Mouse (Mus musculus) 3T3-L1 (cell line): ENCODE data around the gene Hoxb5.

Experiments used
- DNase-seq: peaks from one replicate; pipeline ENCODE4 v3.0.0-alpha.2; 2015; ENCODE audit warnings: low read depth, low spot score

The Hoxb5 gene

GRCm38 (mm10) chr11:96319071-96319902, 16.2 kb downstream of the Hoxb5 start:
- peak; percentile 52 for DNase-seq

GRCm38 (mm10) chr11:96319910-96320309, 16.8 kb downstream of the Hoxb5 start:
- DNase-seq: peak; percentile 56

DNA sequence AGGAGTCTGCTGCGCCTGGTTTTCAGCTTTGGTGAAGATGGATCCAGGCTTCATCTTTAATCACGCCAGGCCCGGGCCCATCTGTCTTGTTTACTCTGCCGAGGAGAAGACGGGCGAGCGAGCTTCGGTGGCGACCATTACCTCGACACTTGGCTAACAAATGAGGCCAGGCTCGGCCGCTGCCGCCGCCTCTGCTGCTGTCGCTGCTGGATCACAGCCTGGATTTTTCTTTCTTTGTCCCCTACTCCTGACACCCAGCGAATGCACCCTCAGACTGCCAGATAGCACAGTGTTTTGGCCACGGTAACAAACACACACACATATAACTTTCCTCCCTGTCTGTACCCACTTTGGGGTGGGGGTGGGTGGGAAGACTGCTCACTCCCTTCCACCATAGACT, 17.6 kb downstream of the Hoxb5 start:
- no peak for DNase-seq

DNA sequence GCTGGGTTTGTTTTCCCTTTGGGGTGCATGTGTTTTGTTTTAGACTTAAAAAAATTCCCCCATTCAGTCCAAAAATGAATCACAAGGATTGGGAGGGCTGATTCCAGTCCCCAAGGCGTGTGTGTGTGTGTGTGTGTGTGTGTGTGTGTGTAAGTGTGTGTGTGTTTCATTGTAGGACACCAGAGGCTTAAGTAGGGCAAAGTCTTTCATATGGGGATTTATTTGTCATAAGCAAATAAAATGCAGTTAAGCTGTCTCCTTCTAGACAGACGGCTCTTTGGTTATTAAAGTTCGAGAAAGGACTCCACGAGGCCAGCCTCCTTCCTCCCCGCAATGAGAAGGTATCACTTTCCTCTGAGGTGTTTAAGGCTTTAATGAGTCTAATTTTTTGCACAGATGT, 18.7 kb downstream of the Hoxb5 start:
- no peak for DNase-seq

DNA sequence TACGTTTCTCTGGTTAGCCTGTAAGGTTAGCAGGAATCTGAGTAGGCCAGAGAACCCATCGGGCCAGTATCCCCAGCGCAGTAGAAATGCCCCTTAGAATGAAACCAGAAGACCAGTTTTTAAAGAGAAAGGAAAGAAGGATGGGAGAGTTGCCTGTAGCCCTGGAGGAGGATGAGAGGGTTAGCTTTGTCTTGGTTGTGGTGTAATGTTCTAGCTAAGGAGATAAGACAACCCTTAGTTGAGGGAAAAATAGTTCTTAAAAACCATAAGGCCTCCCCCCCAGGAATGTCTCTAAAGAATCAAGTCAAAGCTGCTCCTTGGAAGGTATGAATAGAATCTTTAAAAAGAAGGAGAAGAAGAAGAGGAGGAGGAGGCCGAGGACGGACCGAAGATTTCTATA, 19.6 kb downstream of the Hoxb5 start:
- no peak for DNase-seq

- no peak for DNase-seq
These were observed 20.0 kb downstream of the Hoxb5 start, which contains the start of gene Hoxb3 for GRCm38 (mm10) chr11:96323154-96323553. Gene Hoxb3 (plus strand): TSS chr11:96323326.

DNA sequence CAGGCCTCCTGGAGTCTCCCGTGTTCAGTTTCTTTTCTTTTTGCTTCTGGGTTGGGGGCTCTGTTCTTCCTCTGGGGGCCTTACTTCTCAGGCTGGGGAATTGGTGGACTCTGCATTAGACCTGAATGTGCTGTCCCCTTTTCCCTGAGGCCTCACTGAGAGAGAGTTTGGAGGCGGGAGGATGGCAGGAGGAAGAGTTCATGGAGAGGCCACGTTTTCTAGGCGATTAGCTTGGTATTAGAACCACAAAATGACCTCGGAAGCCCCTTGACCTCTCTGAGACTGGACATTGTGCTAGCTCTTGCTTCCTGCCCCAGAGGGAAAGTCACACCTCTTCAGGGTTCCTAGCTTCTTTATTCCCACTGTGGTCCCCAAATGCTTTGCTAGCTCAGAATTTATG, 21.0 kb downstream of the Hoxb5 start:
- no peak for DNase-seq

GRCm38 (mm10) chr11:96324965-96325364, 21.8 kb downstream of the Hoxb5 start:
- DNase-seq: no peak

DNA sequence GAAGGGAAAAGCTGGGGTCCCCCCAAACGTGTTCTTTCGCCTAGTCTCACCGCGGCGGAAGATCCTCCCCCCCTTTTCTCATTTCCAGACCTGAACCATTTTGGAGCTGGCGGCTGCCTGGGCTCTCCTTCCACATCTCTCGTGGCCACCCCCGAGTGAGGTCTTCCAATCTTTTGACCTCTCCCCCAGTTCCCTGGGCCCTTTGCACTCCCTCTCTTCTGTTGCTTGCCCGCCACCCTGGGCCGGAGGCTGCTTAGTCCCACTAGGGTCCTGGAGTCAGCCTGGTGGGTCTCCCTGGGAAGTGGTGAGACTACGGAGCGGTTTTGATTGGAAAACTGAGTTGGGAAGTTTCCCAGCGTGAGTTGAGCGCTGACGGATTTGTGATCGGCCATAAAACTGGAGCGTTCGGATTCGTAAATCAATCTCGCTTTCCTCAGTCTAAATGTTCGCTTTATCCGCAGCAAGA, 22.6 kb downstream of the Hoxb5 start:
- DNase-seq: no peak

- no peak for DNase-seq
These were observed 23.6 kb downstream of the Hoxb5 start for GRCm38 (mm10) chr11:96326705-96327104.

DNA sequence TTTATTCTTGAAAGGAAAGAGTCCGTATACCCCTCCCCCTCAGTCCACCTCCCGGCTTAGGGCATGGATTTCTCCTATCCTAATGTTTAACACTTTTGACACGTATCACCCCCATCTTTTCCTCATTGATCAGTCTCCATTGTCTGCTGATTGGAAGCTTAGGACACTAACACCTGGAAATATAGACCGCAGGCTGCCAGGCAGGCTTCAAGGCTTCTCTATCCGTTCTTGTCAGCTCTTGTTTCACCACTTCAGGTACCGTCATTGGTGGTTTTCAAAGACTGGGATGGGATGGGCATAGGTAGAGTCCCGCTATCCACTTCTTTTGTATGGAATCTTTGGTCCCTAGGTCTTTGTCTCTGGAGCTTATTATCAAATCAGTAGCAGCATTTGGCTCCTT, 24.0 kb downstream of the Hoxb5 start:
- DNase-seq: no peak

- DNase-seq: no peak
These were observed 24.6 kb downstream of the Hoxb5 start for GRCm38 (mm10) chr11:96327750-96328149.

GRCm38 (mm10) chr11:96328605-96329004, 25.5 kb downstream of the Hoxb5 start:
- no peak for DNase-seq

- DNase-seq: peak; percentile 39
These were observed 29.0 kb downstream of the Hoxb5 start for GRCm38 (mm10) chr11:96332105-96332504.

DNA sequence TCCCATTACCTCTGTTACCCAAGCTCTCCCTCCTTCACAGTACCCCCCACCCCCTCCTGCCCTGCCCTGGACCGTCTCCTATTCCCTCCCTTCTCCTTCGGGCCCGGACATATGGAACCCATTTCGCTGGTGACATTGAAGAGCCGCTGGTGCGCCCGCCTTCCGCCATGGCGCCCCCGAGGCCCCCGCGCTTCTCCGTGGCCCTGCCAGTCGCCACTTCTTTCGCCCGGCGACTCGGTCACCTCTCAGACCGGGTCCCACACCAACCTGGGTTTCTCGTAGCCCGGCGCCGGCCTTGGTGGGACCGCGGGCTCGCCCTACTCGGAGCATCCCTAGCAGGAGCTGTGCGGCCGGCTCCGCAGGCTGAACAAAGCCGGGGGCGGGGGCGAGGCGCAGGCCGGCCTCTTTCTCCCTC, 29.5 kb downstream of the Hoxb5 start:
- DNase-seq: no peak

DNA sequence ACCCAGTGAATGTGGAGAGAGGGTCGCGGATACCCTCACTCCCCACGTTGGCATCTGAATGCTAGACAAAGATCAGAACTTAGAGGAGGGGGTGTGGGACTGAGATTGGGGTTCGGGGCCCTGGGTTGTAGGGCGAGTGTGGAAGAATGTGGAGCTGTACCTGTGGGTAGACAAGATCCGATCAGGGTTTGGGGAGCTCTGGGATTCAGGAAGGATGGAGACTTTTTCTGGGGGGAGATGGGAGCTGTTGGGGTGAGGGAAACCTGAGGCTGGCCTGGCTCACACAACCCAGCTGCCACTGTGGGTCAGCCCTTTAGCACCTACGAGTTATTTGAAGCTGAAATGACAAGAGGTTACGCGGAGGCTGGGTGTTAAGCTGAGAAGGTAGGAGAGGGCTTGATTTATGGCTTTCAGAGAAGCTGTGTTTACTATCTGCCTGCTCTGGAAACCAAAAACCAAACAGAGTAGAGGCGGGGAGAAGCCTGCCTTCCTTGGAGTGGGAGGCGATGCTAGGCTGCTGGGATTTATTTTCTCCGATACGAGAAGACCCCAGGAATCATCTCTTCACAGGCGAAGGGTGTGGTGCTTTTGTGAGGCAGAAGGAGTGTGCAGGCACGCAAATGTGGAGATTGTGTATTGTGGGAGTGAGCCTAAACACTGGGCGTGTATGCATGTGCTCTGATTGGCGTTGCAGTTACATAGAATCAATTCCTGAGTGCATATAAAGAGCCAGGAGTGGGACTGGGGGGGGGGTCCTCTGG, 30.3 kb downstream of the Hoxb5 start:
- DNase-seq: no peak

DNA sequence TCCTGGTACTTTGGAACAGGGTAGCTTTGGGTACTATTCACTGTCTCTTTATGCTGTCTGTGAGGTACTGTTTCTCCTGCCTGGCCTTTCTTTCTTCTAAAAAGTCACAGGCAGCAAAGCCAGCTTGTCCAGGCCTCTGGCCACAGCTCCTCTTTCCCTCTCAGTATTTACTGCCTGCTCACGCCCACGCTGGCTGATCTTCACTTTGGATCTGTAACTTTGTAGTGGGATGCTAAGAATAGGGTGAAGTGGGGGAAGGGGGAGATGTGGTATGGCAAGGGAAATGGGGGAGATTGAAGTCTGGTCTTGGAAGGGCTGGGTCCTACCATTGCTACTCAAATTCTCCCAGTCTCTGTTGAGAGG, 30.8 kb downstream of the Hoxb5 start:
- DNase-seq: no peak

DNA sequence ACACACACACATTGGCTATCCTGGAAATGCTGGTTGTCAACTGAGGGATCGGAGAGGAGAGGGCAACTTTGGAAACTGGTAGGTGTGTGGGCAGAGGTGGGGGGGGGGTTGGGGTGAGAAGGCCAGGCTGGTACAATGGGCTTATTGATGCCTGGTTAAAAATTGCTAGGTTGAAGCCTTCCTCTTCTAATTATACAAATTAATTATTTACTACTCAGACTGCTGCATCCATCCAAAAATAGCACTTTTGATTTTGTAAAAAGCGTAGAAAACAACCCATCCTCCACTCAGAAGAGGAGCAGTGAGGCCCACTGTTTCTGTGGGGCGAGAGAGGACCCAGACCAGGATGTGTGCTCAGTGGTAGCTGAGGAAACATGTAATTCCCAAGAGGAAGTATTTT, 31.9 kb downstream of the Hoxb5 start:
- DNase-seq: no peak

GRCm38 (mm10) chr11:96336597-96336996, 33.5 kb downstream of the Hoxb5 start:
- no peak for DNase-seq

DNA sequence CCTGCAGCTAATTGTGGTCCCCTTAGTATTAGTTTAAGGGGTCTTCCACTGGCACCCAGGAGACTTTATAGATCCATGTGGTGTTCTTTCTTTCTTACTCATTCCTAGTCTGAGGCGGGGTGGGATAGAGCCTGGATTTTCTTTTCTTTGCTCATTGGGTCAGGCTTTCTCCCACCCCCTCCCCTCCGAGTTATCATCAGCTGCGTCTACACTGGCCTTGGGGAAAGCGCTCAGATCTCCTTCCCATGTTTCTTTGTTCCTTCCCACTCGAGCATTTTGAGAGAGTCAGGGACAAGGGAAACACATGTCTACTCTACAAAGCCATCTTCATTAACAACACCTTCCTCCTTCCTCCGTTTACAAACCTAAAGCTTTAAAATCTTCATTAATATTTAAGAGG, 33.9 kb downstream of the Hoxb5 start:
- DNase-seq: no peak

- DNase-seq: no peak
These were observed 36.1 kb downstream of the Hoxb5 start for GRCm38 (mm10) chr11:96338957-96339855.
